Mouse (Mus musculus): ENCODE results near the gene Zmynd10. TPM values are rescaled to one million over a fixed set of nuclear protein-coding genes. Genes with fewer than 3 reads are reported as not detected.
A peak's percentile ranks its signal among the peaks of the same experiment; 100 is the strongest.

Gene Zmynd10
- 1.0 and 1.3 TPM in 2 replicates for polyA plus RNA-seq (2015; fragmentation: Nextera tagmentation; extraction: Ambion mirVana)

DNA sequence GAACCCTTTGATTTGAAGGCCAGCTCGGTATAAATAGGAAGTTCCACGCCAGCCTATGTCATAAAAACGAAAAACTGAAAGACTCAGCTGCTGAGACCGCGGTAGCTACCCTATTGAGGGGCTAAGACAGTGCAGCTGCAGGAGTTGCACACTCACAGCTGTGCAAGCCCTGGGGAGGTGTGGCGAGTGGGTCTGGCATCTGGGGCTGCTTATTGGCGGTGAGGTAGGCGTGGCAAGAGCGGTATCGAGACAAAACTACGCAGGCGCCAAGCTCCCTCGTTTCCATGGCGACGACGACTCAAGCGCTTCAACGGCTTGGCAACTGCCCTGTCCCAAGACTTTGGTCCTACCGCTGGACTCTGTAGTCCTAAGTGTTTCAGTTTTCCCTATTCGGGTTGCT is at the start of gene Zmynd10:
Gene Zmynd10, plus strand, starts transcription at position 273 of the 400 bp plus-strand sequence.
- Histone ChIP-seq H3K4me3 (peak within 1 kb of the TSS; percentile 19), H3K4me2 (peak within 1 kb of the TSS; percentile 49), H3K27me3 (no peaks in the 10 kb centered on the region), H3K36me3 (peaks cover 21% of the 10 kb centered on the region), H3K9ac (no peak within 1 kb of the TSS), H3K27ac (peak within 1 kb of the TSS; percentile 52), H3K4me1 (peaks cover 61% of the 10 kb centered on the region), H3K9me3 (no peaks in the 10 kb centered on the region)
- ATAC-seq (ENCODE audit: insufficient number of reproducible peaks, low FRiP score, low TSS enrichment, low read depth), result 0 out of 2 replicates have a peak, but pooled peaks have one; percentile 28
- 1% methylated on average over 20 of the region's 20 CpGs for WGBS

DNA sequence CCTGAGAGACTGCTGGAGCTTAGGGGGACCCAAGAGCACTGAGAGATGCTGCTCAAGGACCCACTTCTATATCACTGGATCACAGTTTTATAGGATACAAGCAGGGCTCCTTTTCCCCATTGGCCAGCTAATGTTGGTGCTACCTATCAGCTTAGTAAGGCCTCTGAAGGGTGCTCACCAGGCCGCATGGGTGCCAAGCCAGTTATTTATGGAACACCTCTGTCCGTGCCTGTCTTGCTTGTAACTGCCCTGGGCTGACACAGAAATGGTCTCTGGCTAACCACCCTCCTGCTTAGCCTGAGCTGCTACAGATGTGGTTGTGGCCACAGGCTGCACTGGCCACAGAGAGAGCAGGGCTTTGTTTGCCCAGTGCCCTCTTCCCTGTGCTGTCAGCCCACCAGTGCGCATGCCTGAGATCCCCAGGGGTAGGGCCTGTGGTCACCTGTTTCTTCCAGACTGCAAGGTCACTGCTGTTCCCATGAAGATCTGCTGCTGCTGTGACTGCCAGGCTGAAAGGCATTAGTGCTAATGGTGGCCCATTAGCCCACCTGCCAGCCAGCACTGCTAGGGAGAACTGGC is 46.3 kb upstream of the Zmynd10 start:
- no peak overlapping the region for H3K27ac ChIP-seq
- H3K27me3 ChIP-seq, result peaks cover 5% of the 10 kb centered on the region; the same call in 1 of the 2 replicates
- H3K9me3 ChIP-seq, result no peaks in the 10 kb centered on the region
- 74% methylated on average over 3 of the region's 3 CpGs for WGBS
- peaks cover 11% of the 10 kb centered on the region; the same call in 1 of the 2 replicates for H3K4me1 ChIP-seq
- no peak overlapping the region for H3K4me3 ChIP-seq
- no peak for ATAC-seq (ENCODE audit: insufficient number of reproducible peaks, low FRiP score, low TSS enrichment, low read depth)
- H3K9ac ChIP-seq, result no peak overlapping the region
- no peaks in the 10 kb centered on the region for H3K36me3 ChIP-seq
- no peak overlapping the region for H3K4me2 ChIP-seq

DNA sequence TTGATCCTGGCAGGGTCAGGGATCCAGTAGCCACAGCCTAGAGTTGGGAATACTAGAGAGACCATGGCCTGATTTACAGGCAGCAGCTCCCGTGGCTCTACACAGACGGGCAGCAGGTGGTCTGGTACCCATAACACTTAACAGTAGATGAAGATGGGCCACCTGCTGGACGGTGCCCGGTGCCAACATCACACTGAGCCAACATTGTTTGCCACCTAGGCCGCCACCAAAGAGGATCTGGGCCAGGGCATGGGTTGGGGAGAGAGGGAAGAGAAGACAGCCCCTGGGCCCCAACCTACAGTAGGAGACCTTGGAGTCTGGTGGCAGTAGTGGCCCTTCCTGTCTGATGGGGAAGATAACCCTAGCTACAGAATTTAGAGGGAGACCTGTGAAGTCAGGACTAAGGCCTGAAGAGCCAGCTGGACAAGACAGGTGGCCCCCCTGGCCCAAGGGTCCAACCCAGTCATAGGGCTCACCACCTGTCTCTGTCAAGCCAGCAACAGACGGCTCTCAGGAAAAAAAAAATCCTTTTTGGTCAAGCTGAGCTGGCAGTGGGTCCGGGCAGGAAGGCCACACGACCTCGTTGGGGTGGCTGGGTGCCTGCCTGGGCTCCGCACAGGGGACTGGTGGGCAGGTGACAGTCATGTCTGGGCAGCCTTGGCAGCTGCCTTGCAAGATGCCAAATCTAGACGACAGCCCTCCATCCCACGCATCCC is 44.8 kb upstream of the Zmynd10 start:
- Histone ChIP-seq H3K4me2 (no peak overlapping the region), H3K4me3 (no peak overlapping the region), H3K9me3 (no peaks in the 10 kb centered on the region), H3K9ac (no peak overlapping the region), H3K27ac (no peak overlapping the region), H3K36me3 (no peaks in the 10 kb centered on the region), H3K27me3 (peaks cover 8% of the 10 kb centered on the region; the same call in 1 of the 2 replicates), H3K4me1 (peaks cover 11% of the 10 kb centered on the region; the same call in 1 of the 2 replicates)
- 80% methylated on average over 12 of the region's 12 CpGs for WGBS
- ATAC-seq (ENCODE audit: insufficient number of reproducible peaks, low FRiP score, low TSS enrichment, low read depth), result no peak

DNA sequence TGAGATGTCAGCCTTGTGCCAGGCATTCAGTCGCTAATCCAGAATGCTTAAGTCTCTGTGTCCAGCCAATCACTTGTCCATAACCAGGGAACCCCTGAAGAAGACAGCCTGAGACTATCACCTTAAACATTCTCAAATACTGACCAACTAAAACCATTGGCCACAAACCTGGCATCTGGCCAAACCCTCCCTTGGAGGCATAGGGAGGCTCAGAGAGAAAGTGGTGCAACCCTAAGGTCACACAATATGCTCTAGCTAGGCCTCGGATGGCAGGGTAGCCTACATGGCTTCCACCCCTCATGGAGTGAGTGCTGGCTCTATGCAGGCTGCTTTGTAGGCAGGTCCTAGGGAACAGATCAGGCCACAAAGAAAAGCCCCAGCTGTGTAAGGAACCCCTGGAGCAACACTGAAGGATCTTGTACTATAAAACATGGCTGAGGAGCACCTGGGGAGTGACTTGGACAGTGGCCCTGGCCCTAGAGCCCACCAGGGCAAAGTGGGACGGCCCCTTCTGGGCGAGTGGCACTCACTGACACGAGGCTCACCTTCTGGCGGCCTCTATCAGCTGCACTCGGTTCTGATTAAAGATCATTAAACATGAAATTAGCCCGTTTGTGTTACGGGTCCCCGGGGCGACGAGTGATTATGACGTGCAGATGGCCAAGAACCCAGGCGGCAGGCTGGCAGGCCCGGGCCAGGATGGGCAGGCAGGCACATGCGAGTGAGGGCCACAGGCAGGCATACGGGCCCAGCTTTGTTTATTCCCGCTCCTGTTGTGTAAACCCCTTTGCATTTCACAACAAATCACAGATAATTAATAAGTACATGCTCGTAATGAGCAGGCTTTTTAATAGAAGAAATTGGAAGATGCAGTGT is 42.2 kb upstream of the Zmynd10 start:
- H3K4me3 ChIP-seq, result no peak overlapping the region
- peaks cover 31% of the 10 kb centered on the region for H3K4me1 ChIP-seq
- H3K9ac ChIP-seq, result no peak overlapping the region
- no peaks in the 10 kb centered on the region for H3K9me3 ChIP-seq
- 47% methylated on average over 19 of the region's 19 CpGs for WGBS
- H3K4me2 ChIP-seq, result no peak overlapping the region
- peaks cover 8% of the 10 kb centered on the region; the same call in 1 of the 2 replicates for H3K27me3 ChIP-seq
- no peak overlapping the region for H3K27ac ChIP-seq
- no peaks in the 10 kb centered on the region for H3K36me3 ChIP-seq
- no peak for ATAC-seq (ENCODE audit: insufficient number of reproducible peaks, low FRiP score, low TSS enrichment, low read depth)

DNA sequence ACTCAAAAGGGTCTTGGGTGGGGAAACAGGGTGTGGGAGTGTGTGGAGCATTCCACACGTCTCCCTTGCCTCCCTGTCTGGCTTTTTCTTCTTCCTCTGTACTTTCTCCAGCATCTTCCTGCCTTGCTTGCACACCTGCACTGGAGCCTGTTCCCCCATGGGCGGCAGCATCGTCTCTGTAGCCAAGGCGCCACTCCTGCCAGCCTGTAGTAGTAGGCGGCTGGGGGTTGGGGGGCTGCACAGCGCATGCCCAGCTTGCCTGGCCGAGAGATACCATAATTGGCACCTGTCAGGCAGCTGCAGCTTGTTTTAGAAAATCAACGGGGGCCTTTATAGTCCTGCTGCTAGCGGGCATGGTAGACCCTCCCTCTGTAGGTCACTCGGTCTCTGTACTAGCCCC is 38.8 kb upstream of the Zmynd10 start:
- 39% methylated on average over 10 of the region's 10 CpGs for WGBS
- no peak for ATAC-seq (ENCODE audit: insufficient number of reproducible peaks, low FRiP score, low TSS enrichment, low read depth)
- H3K27me3 ChIP-seq, result peaks cover 13% of the 10 kb centered on the region
- peaks cover 37% of the 10 kb centered on the region for H3K4me1 ChIP-seq
- no peaks in the 10 kb centered on the region for H3K9me3 ChIP-seq
- H3K4me3 ChIP-seq, result no peak overlapping the region
- H3K9ac ChIP-seq, result no peak overlapping the region
- no peak overlapping the region for H3K27ac ChIP-seq
- H3K36me3 ChIP-seq, result no peaks in the 10 kb centered on the region
- H3K4me2 ChIP-seq, result no peak overlapping the region

DNA sequence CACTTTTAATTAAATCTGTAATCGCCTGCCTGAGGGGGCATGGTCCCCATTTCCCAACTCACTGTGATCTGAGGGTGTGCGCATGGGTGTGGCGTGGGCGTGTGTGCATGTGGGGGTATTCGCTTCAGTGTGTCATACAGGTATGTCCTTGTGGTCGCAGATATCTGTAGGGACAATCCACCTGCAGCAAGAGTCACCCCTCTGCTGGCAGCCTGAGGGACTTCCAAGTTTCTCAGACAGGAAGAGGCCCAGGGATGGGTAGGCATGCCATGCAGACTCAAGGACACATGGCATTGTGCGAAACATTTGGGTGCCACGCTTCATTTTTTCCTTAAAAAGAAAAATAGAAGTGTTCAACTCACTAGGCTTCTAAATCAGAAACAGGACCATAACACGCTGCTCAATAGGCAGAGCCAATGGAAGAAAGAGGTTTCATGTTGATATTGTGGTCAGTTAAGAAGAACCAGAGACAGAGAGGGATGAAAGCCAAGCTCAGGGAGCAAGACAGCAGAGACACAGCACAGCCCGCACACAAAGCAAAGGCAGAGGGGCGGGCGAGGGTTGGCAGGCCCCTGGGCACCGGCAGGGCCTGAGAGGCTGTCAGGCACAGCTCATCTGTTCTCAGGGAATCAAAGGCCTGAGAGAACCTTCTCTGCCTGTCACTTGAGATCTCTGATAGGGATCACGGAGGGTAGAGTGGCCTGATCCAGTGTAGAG is 36.6 kb upstream of the Zmynd10 start:
- peaks cover 14% of the 10 kb centered on the region for H3K27me3 ChIP-seq
- H3K9me3 ChIP-seq, result no peaks in the 10 kb centered on the region
- ATAC-seq (ENCODE audit: insufficient number of reproducible peaks, low FRiP score, low TSS enrichment, low read depth), result no peak
- H3K4me1 ChIP-seq, result peaks cover 26% of the 10 kb centered on the region
- H3K9ac ChIP-seq, result no peak overlapping the region
- 69% methylated on average over 14 of the region's 14 CpGs for WGBS
- no peak overlapping the region for H3K4me2 ChIP-seq
- H3K4me3 ChIP-seq, result no peak overlapping the region
- H3K36me3 ChIP-seq, result no peaks in the 10 kb centered on the region
- H3K27ac ChIP-seq, result no peak overlapping the region

DNA sequence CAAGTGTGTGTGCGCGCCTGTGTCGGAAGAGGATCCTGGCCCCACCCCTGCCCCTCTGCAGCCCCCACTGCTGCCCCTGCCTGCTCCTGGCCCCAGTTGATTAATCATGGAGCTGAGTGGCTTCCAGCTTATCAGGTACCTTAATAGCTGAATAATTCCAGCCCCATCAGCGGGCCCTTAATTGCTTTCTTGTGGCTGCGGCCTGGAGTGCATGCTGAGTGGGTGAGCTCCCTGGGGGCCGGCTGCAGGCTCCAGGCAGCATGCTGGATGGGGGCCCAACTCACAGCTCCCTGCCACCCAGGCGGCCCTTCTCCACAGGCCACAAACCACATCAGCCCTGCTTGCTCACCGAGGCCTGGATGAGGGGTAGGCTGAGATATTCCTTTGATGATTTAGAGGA is 35.7 kb upstream of the Zmynd10 start:
- H3K9me3 ChIP-seq, result no peaks in the 10 kb centered on the region
- no peak overlapping the region for H3K4me2 ChIP-seq
- H3K27me3 ChIP-seq, result peaks cover 10% of the 10 kb centered on the region
- WGBS, result 49% methylated on average over 8 of the region's 8 CpGs
- H3K27ac ChIP-seq, result no peak overlapping the region
- no peak for ATAC-seq (ENCODE audit: insufficient number of reproducible peaks, low FRiP score, low TSS enrichment, low read depth)
- H3K36me3 ChIP-seq, result no peaks in the 10 kb centered on the region
- H3K4me3 ChIP-seq, result no peak overlapping the region
- peaks cover 26% of the 10 kb centered on the region for H3K4me1 ChIP-seq
- H3K9ac ChIP-seq, result no peak overlapping the region

DNA sequence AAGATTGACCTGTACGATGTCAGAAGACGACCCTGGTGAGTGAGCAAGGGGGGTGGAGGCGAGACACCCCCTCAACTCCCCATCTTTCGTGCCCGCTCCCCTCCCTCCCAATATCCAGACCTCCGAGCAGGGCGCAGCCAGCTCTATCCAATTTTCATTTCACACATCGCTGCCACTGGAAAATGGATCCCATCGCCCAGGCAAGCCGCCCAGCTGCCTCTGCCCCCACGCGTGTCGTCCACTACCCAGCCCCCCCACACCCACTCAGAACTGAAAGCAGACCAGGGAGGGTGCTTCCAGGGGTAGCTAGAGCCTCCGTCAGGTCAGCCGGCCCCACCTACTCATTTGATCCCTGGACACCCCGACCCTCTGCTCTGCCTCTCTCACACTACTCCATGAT is 34.8 kb upstream of the Zmynd10 start:
- no peak overlapping the region for H3K4me2 ChIP-seq
- H3K36me3 ChIP-seq, result no peaks in the 10 kb centered on the region
- no peak overlapping the region for H3K4me3 ChIP-seq
- WGBS, result 80% methylated on average over 16 of the region's 16 CpGs
- ATAC-seq (ENCODE audit: insufficient number of reproducible peaks, low FRiP score, low TSS enrichment, low read depth), result no peak
- peaks cover 26% of the 10 kb centered on the region for H3K4me1 ChIP-seq
- no peak overlapping the region for H3K27ac ChIP-seq
- peaks cover 10% of the 10 kb centered on the region for H3K27me3 ChIP-seq
- H3K9ac ChIP-seq, result no peak overlapping the region
- H3K9me3 ChIP-seq, result no peaks in the 10 kb centered on the region

DNA sequence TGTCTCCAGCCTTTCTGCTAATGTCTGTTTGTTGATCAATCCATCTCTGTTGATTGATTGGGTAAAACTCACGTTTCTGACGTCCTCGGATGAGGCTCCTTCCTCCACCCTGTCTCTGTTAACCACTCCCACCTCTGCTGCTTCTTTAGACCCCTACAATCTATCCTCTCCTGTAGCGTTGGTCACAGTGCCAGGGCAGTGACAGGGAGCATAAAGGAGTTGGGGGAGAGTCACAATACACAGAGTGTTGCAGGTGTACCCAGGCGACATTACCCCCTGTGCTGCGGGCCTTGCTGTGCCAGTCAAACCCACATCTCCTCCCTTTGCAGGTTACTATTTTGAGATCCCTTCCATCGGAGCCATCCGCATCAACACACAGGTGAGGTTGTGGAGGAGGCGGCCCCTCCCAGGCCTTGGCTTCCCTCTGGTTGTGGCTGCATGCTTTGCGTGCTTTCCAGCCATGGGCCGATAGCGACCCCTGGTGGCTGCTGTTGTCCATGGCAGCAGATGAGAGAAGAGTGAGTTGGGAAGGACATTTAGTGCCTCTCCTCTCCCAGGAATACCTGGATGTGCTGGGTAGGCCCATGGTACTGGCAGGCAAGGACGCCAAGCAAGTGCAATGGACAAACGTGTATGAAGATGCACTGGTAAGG is 32.7 kb upstream of the Zmynd10 start:
- H3K4me3 ChIP-seq, result no peak overlapping the region
- ATAC-seq (ENCODE audit: insufficient number of reproducible peaks, low FRiP score, low TSS enrichment, low read depth), result peak; percentile 13; the same call in 1 of the 2 replicates

DNA sequence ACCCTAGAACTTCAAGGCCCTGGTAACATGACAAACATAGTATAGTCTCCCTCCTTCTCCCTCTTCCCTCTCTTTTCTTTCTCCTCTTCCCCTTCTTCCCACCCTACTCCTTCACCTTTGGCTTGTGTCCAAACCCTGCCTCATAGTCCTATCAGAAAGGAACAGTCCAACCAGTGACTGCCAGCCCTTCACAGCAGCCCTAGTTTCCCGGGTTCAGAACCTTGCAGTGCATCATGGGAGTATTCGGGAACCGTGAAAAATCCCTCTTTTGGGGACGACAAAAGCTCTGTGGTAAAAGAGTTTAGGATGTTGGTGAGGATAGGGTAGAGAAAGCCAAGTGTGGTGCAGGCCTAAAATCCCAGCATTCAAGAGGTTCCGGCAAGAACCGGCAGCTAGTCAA is 26.8 kb upstream of the Zmynd10 start:
- Histone ChIP-seq H3K27ac (no peak overlapping the region), H3K4me3 (no peak overlapping the region), H3K9ac (no peak overlapping the region), H3K4me2 (no peak overlapping the region), H3K9me3 (no peaks in the 10 kb centered on the region), H3K4me1 (peaks cover 16% of the 10 kb centered on the region), H3K36me3 (no peaks in the 10 kb centered on the region), H3K27me3 (peaks cover 13% of the 10 kb centered on the region)
- no peak for ATAC-seq (ENCODE audit: insufficient number of reproducible peaks, low FRiP score, low TSS enrichment, low read depth)
- 65% methylated on average over 6 of the region's 6 CpGs for WGBS

More for the DNA sequence above, 32.7 kb upstream of the Zmynd10 start:
- peaks cover 12% of the 10 kb centered on the region for H3K27me3 ChIP-seq
- no peaks in the 10 kb centered on the region for H3K9me3 ChIP-seq
- H3K36me3 ChIP-seq, result no peaks in the 10 kb centered on the region
- no peak overlapping the region for H3K9ac ChIP-seq
- H3K4me2 ChIP-seq, result no peak overlapping the region
- WGBS, result 19% methylated on average over 14 of the region's 14 CpGs
- 0 out of 2 replicates have a peak, but pooled peaks cover 10% of the 10 kb centered on the region for H3K4me1 ChIP-seq
- no peak overlapping the region for H3K27ac ChIP-seq

DNA sequence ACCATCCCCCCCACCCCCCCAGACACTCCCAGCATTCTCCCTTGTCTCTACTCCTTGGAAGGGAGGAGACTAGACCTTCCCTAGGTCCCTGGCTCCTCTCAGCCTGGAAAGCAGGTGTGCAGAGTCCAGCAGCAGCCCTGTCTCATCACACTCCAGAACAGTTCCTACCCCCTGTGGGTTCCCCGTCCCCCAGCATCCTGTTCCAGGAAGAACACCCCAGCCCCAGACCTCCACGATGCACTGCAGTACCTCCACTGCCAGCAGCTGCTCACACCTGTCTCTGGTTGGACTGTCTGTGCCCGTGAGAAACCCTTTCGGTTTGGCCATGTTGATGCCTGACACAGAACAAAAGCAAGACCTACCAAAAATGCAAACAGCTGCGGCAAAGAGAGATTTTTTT is 25.9 kb upstream of the Zmynd10 start:
- no peak for ATAC-seq (ENCODE audit: insufficient number of reproducible peaks, low FRiP score, low TSS enrichment, low read depth)
- H3K27ac ChIP-seq, result no peak overlapping the region
- H3K4me1 ChIP-seq, result peaks cover 16% of the 10 kb centered on the region
- no peak overlapping the region for H3K4me2 ChIP-seq
- H3K9me3 ChIP-seq, result no peaks in the 10 kb centered on the region
- H3K36me3 ChIP-seq, result no peaks in the 10 kb centered on the region
- no peak overlapping the region for H3K9ac ChIP-seq
- WGBS, result 37% methylated on average over 5 of the region's 5 CpGs
- peaks cover 22% of the 10 kb centered on the region for H3K27me3 ChIP-seq
- no peak overlapping the region for H3K4me3 ChIP-seq

Measured in limb, embryonic 15.5 days (tissue).